Mouse (Mus musculus): ENCODE data around the gene Fabp3. TPM values are rescaled to one million over a fixed set of nuclear protein-coding genes. Genes with fewer than 3 reads are reported as not detected.

The Fabp3 gene
- polyA plus RNA-seq, 1 experiment, result 2,143 TPM

- Histone ChIP-seq H3K27ac (replicated peaks; ENCODE audit: low read depth, low read length) (no peak overlapping the region), H3K4me3 (ENCODE audit: insufficient read depth, low read depth, low read length) (no peak overlapping the region), H3K4me1 (ENCODE audit: control insufficient read depth, insufficient read depth, insufficient read length, low read length) (no peaks in the 10 kb centered on the region)
Observed at GRCm38 (mm10) chr4:130335867-130336266, 27.5 kb downstream of the Fabp3 start.

- Histone ChIP-seq H3K27ac (replicated peaks; ENCODE audit: low read depth, low read length) (no peak overlapping the region), H3K4me1 (ENCODE audit: control insufficient read depth, insufficient read depth, insufficient read length, low read length) (no peaks in the 10 kb centered on the region), H3K4me3 (ENCODE audit: insufficient read depth, low read depth, low read length) (no peak overlapping the region)
Observed at GRCm38 (mm10) chr4:130341691-130342090, 33.3 kb downstream of the Fabp3 start.

- H3K4me3 ChIP-seq (ENCODE audit: insufficient read depth, low read depth, low read length), result no peak overlapping the region
Observed at GRCm38 (mm10) chr4:130349666-130350065, 41.3 kb downstream of the Fabp3 start.

GRCm38 (mm10) chr4:130350690-130351422 lies 42.5 kb downstream of the Fabp3 start:
- Histone ChIP-seq H3K27ac (replicated peaks; ENCODE audit: low read depth, low read length) (no peak overlapping the region), H3K4me3 (ENCODE audit: insufficient read depth, low read depth, low read length) (no peak overlapping the region), H3K4me1 (ENCODE audit: control insufficient read depth, insufficient read depth, insufficient read length, low read length) (no peaks in the 10 kb centered on the region)

More at GRCm38 (mm10) chr4:130349666-130350065, 41.3 kb downstream of the Fabp3 start:
- Histone ChIP-seq H3K27ac (replicated peaks; ENCODE audit: low read depth, low read length) (no peak overlapping the region), H3K4me1 (ENCODE audit: control insufficient read depth, insufficient read depth, insufficient read length, low read length) (no peaks in the 10 kb centered on the region)

- Histone ChIP-seq H3K27ac (replicated peaks; ENCODE audit: low read depth, low read length) (no peak overlapping the region), H3K4me3 (ENCODE audit: insufficient read depth, low read depth, low read length) (no peak overlapping the region), H3K4me1 (ENCODE audit: control insufficient read depth, insufficient read depth, insufficient read length, low read length) (no peaks in the 10 kb centered on the region)
Observed at GRCm38 (mm10) chr4:130352588-130352987, 44.2 kb downstream of the Fabp3 start.

GRCm38 (mm10) chr4:130357946-130358345 lies 49.6 kb downstream of the Fabp3 start:
- peaks cover 4% of the 10 kb centered on the region; the same call in 1 of the 2 replicates for H3K4me1 ChIP-seq (ENCODE audit: control insufficient read depth, insufficient read depth, insufficient read length, low read length)
- no peak overlapping the region for H3K4me3 ChIP-seq (ENCODE audit: insufficient read depth, low read depth, low read length)
- no peak overlapping the region for H3K27ac ChIP-seq (replicated peaks; ENCODE audit: low read depth, low read length)

- Histone ChIP-seq H3K27ac (replicated peaks; ENCODE audit: low read depth, low read length) (peak within 1 kb of the TSS; percentile 72), H3K4me3 (ENCODE audit: insufficient read depth, low read depth, low read length) (peak within 1 kb of the TSS; percentile 89), H3K4me1 (ENCODE audit: control insufficient read depth, insufficient read depth, insufficient read length, low read length) (peaks cover 4% of the 10 kb centered on the region; the same call in 1 of the 2 replicates)
Observed at GRCm38 (mm10) chr4:130359486-130360237, 51.3 kb downstream of the Fabp3 start, which contains the start of the genes Zcchc17 and Snrnp40. Zcchc17 (minus strand) TSS chr4:130359943. Snrnp40 (plus strand) TSS chr4:130360132.

- Histone ChIP-seq H3K4me1 (ENCODE audit: control insufficient read depth, insufficient read depth, insufficient read length, low read length) (peaks cover 4% of the 10 kb centered on the region; the same call in 1 of the 2 replicates), H3K4me3 (ENCODE audit: insufficient read depth, low read depth, low read length) (peak overlapping the region; percentile 80), H3K27ac (replicated peaks; ENCODE audit: low read depth, low read length) (no peak overlapping the region)
Observed at GRCm38 (mm10) chr4:130360238-130360590, 51.8 kb downstream of the Fabp3 start.

Other genes starting within 250 kb of the Fabp3 start
- gene Pef1, start 206.0 kb upstream of the Fabp3 start, polyA plus RNA-seq (2012; ENCODE audit: insufficient read depth, insufficient read length, missing spikeins), result 67.7 and 71.2 TPM in 2 replicates
- gene Hcrtr1, start 169.2 kb upstream of the Fabp3 start, polyA plus RNA-seq (2012; ENCODE audit: insufficient read depth, insufficient read length, missing spikeins), result not detected in 2 replicates
- 30.1 and 32.4 TPM in 2 replicates for gene Tinagl1, start 133.5 kb upstream of the Fabp3 start, polyA plus RNA-seq (2012; ENCODE audit: insufficient read depth, insufficient read length, missing spikeins)
- not detected in 2 replicates for gene Gm853, start 86.2 kb upstream of the Fabp3 start, polyA plus RNA-seq (2012; ENCODE audit: insufficient read depth, insufficient read length, missing spikeins)
- gene Serinc2, start 29.4 kb upstream of the Fabp3 start, polyA plus RNA-seq (2012; ENCODE audit: insufficient read depth, insufficient read length, missing spikeins), result 1.6 and 2.3 TPM in 2 replicates
- gene Gm10570, start 79 bp downstream of the Fabp3 start, polyA plus RNA-seq (2012; ENCODE audit: insufficient read depth, insufficient read length, missing spikeins), result 2.1 TPM in 1 of 2 replicates, not detected in the other
- 31.0 and 36.4 TPM in 2 replicates for gene Zcchc17, start 51.3 kb downstream of the Fabp3 start, polyA plus RNA-seq (2012; ENCODE audit: insufficient read depth, insufficient read length, missing spikeins)
- 9.3 and 10.9 TPM in 2 replicates for gene Snrnp40, start 51.5 kb downstream of the Fabp3 start, polyA plus RNA-seq (2012; ENCODE audit: insufficient read depth, insufficient read length, missing spikeins)